Mouse (Mus musculus) heart, adult 11 months (tissue): ENCODE results near the gene Gm17455.

Experiments
- DNase-seq: peaks from one replicate; pipeline ENCODE4 v3.0.0; 2022

Gm17455 gene

GRCm38 (mm10) chr10:60373937-60374578, 25.5 kb upstream of the Gm17455 start:
- peak; percentile 99 for DNase-seq

- DNase-seq = peak; percentile 94
Measured at GRCm38 (mm10) chr10:60376704-60377103, 22.8 kb upstream of the Gm17455 start.

DNA sequence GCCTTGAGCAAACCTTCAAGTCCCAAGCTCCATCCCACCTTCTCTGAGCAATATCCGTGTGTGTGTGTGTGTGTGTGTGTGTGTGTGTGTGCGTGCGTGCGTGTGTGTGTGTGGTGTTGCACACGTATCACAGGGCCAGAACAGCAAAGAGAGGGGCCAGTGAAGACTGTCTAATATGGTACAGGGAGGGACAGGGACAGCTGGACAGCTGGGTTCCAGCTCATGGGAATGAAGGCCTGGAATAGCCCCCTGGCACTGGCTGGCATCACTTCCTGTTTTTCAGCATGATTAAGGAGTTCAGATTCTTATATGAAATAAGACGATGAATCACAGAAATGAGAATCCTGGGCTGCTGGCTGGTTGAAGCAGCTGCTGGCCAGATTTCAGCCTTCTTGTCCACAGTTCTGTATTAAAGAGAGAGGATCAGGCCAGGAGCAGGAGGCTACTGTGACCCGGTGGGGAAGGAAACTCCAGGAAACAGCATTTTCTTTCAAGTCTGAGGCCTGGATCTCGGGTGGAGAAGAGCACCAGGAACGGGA, 20.0 kb upstream of the Gm17455 start:
- no peak for DNase-seq

- DNase-seq = no peak
Measured at GRCm38 (mm10) chr10:60380229-60380628, 19.3 kb upstream of the Gm17455 start.

- DNase-seq = peak; percentile 91
Measured at GRCm38 (mm10) chr10:60381142-60381925, 18.2 kb upstream of the Gm17455 start.

- peak; percentile 91 for DNase-seq
Measured at GRCm38 (mm10) chr10:60388332-60388731, 11.2 kb upstream of the Gm17455 start.

GRCm38 (mm10) chr10:60389447-60389865, 10.1 kb upstream of the Gm17455 start:
- peak; percentile 96 for DNase-seq

DNA sequence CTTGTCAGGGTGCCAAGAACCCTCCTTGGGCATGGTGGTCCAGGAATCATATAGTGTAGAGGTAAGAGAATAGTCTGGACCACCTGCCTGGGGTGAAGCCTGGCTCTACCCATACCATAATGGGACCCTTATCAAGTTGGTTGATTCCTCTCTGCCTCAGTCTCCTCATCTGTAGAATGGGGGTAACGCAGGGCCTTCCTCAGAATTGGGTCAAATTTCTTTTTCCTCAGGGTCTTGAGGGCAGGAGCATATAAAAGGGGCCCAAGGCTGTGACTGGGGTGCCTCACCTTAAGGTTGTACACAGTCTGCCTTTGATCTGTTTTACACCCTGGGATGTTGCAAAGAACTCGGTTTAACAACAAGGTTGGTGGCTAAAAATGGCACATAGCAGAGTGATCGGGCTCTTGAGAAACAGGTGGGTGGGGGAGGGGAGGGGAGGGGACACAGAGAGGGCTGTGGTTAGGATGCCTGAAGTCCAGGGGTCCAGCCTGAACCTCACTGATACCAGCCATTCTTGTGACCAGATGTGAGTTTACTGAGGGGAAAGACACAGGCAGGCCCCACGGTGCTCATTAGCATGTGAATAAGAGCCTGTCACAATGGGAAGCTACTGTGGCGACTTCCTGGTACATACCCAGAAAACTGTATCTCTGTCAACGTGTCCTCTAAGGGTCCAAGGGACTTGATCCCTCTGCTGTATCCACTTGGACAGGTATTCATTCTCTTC, 9.2 kb upstream of the Gm17455 start:
- DNase-seq = no peak

DNA sequence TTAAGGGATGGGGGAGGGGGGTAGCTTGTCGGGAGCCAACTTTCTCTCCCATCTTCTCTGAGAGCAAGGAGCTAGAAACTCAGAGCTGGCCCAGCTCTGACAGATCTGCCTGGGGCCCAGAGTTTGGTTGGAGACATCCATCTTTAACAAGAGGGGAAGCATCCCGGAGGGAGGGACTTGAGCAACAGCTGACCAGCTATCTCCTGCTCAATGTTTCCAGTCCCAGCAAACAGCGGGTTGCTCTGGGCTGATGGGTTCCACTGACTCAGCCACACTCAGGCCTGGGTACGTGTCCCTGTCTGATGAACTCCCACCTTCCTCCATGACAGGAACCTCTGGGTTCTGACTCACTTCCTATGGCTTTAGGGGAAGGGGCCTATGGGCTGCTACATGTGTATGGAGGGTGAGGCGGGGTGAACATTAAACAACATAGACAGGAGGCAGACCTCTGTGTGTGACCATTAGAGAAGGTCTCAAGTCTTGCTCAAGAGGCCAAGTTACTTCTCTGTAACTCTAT, 8.6 kb upstream of the Gm17455 start:
- no peak for DNase-seq

- no peak for DNase-seq
Measured at GRCm38 (mm10) chr10:60391661-60392060, 7.9 kb upstream of the Gm17455 start.

DNA sequence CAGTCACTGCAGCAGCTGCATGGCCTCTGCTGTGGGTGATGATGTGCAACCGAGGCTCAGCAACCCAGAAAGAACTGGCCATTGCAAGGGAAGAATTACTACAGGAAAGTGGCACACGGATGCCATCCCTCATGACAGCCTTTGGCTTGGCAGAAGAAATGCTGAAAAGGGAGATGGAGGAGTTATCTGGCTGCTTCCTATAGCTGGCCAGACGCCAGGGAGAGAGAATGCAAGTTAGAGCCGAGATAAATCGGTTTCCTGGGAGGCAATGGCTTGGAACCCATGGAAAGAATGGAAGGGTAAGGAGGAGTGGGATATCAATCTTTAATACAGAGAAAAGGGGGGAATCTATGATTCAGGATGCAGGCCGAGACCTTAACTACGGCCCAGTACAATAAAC, 4.6 kb upstream of the Gm17455 start:
- no peak for DNase-seq

DNA sequence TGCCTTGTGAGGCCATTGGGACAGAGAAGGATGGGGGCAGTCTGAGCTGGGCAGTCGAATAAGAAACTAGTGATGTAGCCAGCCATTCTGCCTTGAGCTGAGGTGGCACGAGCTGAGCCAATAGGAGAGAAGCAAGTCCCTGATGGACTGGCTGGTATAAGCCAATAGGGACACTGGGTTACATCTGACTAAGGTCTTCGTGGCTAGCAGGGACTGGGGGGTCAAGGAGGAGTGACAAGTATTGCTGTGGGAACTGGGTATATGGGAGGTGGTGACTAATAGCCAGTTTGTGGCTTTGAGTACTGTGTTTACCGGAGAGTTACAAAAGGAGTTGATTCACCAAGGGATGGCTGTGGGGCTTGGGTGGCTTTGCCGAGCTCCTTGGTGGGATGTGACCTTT, 3.9 kb upstream of the Gm17455 start:
- DNase-seq = no peak

- DNase-seq = peak; percentile 94
Measured at GRCm38 (mm10) chr10:60398051-60398814, 1.3 kb upstream of the Gm17455 start.

DNA sequence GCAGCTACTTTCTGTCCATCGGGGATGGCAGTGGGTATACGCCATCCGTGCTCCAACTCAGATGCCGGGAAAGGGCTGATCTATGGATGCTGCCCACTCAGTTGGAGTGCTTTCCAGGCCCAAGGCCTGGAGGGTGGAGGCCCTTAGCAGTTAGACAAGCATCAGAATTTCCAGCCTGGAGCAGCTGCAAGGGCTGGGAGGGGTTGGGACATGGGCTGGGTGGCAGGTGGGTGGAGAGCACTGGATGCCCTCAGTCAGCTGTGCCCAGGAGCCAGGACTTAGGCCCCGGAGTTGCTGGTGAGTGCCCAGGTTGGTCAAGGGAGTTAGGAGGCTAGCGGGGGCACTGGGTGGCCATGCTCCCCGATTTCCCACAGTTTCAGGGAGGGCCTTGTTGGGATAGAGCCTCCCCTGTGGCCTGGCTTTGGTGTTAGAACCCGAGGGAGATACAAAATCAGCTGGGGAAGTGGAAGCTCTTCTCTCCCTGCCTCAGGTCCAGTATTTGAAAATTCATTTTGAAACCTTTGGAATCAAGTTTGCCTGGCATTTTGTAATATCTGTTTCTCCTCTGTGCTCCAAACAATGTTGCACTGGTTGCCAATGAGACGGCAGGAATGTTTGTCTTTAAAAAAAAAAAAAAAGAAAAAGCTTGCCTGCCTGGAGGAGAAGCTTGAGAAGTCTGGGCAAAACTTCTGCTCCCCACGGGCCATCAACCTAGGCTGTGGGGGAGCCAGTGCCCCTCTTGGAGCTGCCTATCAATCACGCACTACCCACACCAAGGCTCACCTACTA, 1.2 kb downstream of the Gm17455 start:
- DNase-seq = no peak

- peak; percentile 94 for DNase-seq
Measured at GRCm38 (mm10) chr10:60405460-60406177, 6.1 kb downstream of the Gm17455 start.

DNA sequence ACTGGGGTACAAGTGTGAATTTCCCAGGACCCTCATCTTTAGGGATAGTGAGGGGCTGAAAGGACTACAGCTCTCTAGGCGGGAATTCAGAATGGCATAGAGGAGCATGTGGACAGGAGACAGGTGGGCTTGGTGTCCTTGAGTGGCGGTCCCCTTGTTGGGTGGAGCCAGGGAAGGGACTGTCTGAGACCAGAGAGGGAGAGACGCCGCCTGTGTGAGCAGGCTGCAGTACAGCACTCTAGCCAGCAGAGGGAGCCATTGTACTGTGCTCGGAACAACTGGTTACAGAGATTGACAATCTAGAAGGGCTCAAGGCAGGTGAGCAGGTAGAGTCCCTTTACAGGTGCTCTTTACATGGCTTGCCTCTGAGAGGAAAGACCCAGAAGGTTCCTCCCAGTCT, 8.3 kb downstream of the Gm17455 start:
- DNase-seq = peak; percentile 92

GRCm38 (mm10) chr10:60411794-60412193, 12.3 kb downstream of the Gm17455 start:
- no peak for DNase-seq

GRCm38 (mm10) chr10:60413756-60414155, 14.2 kb downstream of the Gm17455 start:
- DNase-seq = no peak

GRCm38 (mm10) chr10:60417041-60417440, 17.5 kb downstream of the Gm17455 start:
- DNase-seq = no peak

GRCm38 (mm10) chr10:60418137-60418536, 18.6 kb downstream of the Gm17455 start:
- DNase-seq = no peak

DNA sequence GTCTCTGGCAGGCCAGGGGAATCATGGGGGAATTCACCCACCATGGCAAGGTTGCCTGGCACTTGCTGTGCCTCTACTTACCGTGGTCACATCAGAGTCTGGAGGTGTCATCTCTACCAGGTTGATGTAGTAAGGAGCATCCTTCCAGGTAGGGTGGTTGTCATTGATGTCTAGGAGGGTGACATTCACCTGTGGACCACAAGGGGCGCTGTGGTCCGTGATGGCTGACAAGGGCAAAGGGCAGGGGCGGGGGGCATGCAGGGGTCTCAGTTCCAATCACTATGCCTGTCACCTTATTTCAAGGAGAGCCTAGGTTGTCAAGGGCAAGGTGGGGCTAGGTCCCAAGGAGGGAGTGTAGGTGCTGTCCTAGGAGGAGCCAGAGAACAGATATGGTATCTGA, 20.1 kb downstream of the Gm17455 start:
- no peak for DNase-seq
